Mouse (Mus musculus) hindbrain, embryonic 11.5 days (tissue): ENCODE results near the gene Gm13275. TPM values are rescaled to one million over a fixed set of nuclear protein-coding genes. Genes with fewer than 3 reads are reported as not detected.

ENCODE experiments used
- polyA plus RNA-seq: library from polyadenylated mRNA; unstranded; fragments of >200 nt; fragmentation: Nextera tagmentation; extraction: Ambion mirVana; gene quantifications from 2 replicates; pipeline ENCODE4 v1.2.1, GENCODE M21; 2014

Gene Gm13275
- polyA plus RNA-seq, 1 experiment from 2014 or later, result not detected

Other genes starting within 250 kb of the Gm13275 start
- gene Ifna15, start 236.2 kb upstream of the Gm13275 start, polyA plus RNA-seq, result not detected in 2 replicates
- gene Ifna14, start 222.7 kb upstream of the Gm13275 start, polyA plus RNA-seq, result not detected in 2 replicates
- not detected in 2 replicates for gene Ifna9, start 202.1 kb upstream of the Gm13275 start, polyA plus RNA-seq
- not detected in 2 replicates for gene Ifna12, start 191.1 kb upstream of the Gm13275 start, polyA plus RNA-seq
- gene C87499, start 160.1 kb upstream of the Gm13275 start, polyA plus RNA-seq, result not detected in 2 replicates
- not detected in 2 replicates for gene Ifna13, start 150.0 kb upstream of the Gm13275 start, polyA plus RNA-seq
- gene Ifna16, start 117.6 kb upstream of the Gm13275 start, polyA plus RNA-seq, result not detected in 2 replicates
- gene Ifna2, start 110.6 kb upstream of the Gm13275 start, polyA plus RNA-seq, result not detected in 2 replicates
- not detected in 2 replicates for gene Ifnab, start 103.1 kb upstream of the Gm13275 start, polyA plus RNA-seq
- 0.77 and 1.2 TPM in 2 replicates for gene Gm26566, start 72.7 kb upstream of the Gm13275 start, polyA plus RNA-seq
- 136 and 150 TPM in 2 replicates for gene Klhl9, start 72.0 kb upstream of the Gm13275 start, polyA plus RNA-seq
- gene Gm13271, start 39.6 kb upstream of the Gm13275 start, polyA plus RNA-seq, result not detected in 2 replicates
- 0.20 and 0.32 TPM in 2 replicates for gene Gm13283, start 34.4 kb upstream of the Gm13275 start, polyA plus RNA-seq
- gene Gm13290, start 20.7 kb upstream of the Gm13275 start, polyA plus RNA-seq, result not detected in 2 replicates
- gene Gm13289, start 17.6 kb upstream of the Gm13275 start, polyA plus RNA-seq, result not detected in 2 replicates
- gene Gm13272, start 14.6 kb upstream of the Gm13275 start, polyA plus RNA-seq, result not detected in 2 replicates
- gene Ifnz, start 12.4 kb upstream of the Gm13275 start, polyA plus RNA-seq, result not detected in 2 replicates
- gene Gm13276, start 8.8 kb upstream of the Gm13275 start, polyA plus RNA-seq, result not detected in 2 replicates
- gene Gm13277, start 5.9 kb upstream of the Gm13275 start, polyA plus RNA-seq, result not detected in 2 replicates
- gene Gm13278, start 2.9 kb upstream of the Gm13275 start, polyA plus RNA-seq, result not detected in 2 replicates
- not detected in 2 replicates for gene Gm13279, start 2.9 kb downstream of the Gm13275 start, polyA plus RNA-seq
- 0.40 and 0.82 TPM in 2 replicates for gene Gm13285, start 5.2 kb downstream of the Gm13275 start, polyA plus RNA-seq
- gene Gm13287, start 8.8 kb downstream of the Gm13275 start, polyA plus RNA-seq, result not detected in 2 replicates
- not detected in 2 replicates for gene Gm13288, start 11.0 kb downstream of the Gm13275 start, polyA plus RNA-seq
- gene Ifna7, start 21.7 kb downstream of the Gm13275 start, polyA plus RNA-seq, result not detected in 2 replicates
- not detected in 2 replicates for gene Ifna11, start 25.5 kb downstream of the Gm13275 start, polyA plus RNA-seq
- gene Ifna6, start 32.9 kb downstream of the Gm13275 start, polyA plus RNA-seq, result not detected in 2 replicates
- gene Ifna5, start 41.0 kb downstream of the Gm13275 start, polyA plus RNA-seq, result not detected in 2 replicates
- gene Ifna4, start 47.4 kb downstream of the Gm13275 start, polyA plus RNA-seq, result not detected in 2 replicates
- gene Ifna1, start 55.6 kb downstream of the Gm13275 start, polyA plus RNA-seq, result not detected in 2 replicates
- gene Ifne, start 85.7 kb downstream of the Gm13275 start, polyA plus RNA-seq, result not detected in 2 replicates